Mouse (Mus musculus): ENCODE measurements at regions not wholly inside any gene's neighbourhood (a gene's known extent, or its start where the extent isn't known, plus 50 kb on each side); places are given as distances from the start of the nearest gene placed in this dataset.
"Not testable (repeated sequence)": the region's sequence is repeated elsewhere in the genome, so short reads cannot be mapped to it uniquely, and the experiment has no call there.

DNA sequence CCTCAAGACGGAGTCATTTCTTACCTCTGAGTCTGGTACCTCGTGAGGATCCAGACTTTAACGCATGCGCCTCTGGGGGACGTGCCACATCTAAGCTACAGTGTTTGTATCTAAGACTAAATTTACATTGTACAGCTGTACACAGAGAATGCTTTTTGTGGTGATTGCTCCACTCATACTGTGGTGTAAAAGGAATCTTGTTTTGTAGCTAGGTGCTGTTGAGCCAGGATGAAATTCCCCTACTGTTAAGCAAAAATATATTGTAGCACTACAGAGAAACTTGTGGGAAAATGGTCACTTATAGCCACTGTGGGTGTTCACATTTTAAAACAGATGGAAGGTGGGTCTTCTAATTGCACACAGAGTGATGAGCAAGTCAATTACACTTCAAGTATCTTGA is 99.1 kb downstream of the Gpr63 start:
- DNase-seq (ENCODE audit: low read depth, low spot score), result peak; percentile 38

DNA sequence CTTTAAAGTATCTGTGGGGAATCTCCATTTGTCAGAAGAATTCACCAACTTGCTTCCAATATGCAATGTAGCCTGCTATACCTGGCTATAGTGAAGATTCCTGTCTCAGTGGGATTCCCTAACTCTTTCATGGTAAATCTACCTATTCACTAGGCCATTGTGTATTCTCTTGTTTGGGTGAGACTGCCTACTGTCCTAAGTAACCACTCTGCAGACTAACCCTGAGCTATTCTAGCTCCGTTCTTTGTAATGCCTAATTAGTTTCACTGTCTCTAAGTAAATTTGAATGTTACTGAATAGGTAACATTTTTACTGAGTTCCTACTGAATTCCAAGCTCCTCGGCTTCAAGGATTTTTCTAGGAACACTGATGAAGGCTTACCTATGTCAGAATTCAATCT is 126.5 kb downstream of the Gpr63 start:
- DNase-seq (ENCODE audit: low read depth, low spot score), result not testable (repeated sequence)

DNA sequence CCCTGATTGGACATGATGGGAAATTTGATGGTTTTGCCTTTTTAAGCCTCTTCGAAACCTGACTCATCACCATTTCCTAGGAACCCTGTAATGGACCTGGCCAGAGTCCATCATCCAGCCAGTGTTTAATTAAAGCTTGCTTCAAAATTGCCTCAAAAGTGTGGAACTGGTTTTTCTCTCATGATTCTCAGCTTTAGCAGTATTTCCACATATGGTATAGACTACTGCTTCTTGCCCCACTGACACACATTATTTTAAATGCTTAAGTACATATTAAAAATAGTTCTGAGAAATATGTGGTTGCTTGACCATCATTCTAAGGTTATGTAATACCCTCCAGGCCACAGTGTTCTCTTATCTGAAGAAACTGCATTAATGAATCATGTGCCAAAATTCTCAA is 135.3 kb downstream of the Gpr63 start:
- DNase-seq (ENCODE audit: low read depth, low spot score), result peak; percentile 25

DNA sequence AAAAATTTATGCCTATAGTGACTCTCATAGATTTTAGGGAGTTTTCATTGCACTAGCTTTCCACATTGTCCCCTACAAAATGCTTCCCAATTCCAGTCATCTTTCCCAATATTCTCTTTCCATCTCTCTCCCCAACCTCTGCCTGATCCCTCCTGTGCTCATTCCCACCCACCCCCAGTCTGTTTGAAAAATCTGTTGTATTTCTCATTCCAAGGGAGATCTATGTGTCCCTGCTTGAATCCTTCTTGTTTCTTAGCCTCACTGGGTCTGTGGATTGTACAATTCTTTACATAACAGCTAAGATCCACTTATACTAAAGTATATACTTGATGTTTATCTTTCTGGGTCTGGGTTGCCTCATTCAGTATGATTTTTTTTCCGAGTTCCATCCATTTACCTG is 101.4 kb downstream of the Fhl5 start:
- DNase-seq (ENCODE audit: low read depth, low spot score), result peak; percentile 25

All from brain, adult 2 months (tissue).